Mouse (Mus musculus) heart, postnatal 0 days (tissue): ENCODE data around the gene Gjb3. TPM values are rescaled to one million over a fixed set of nuclear protein-coding genes. Genes with fewer than 3 reads are reported as not detected.

Experiments used
- ATAC-seq: fragments of 200-750 bp; cut with Nextera tagmentation; 2 replicates; pipeline ENCODE4 v1.8.0; 2017; ENCODE audit warnings: low read depth, moderate number of reproducible peaks, moderate library complexity; ENCODE audit not compliant: insufficient read depth
- DNase-seq: peaks from one replicate; pipeline ENCODE4 v3.0.0-alpha.2; 2016; ENCODE audit warnings: low spot score
- H3K27ac ChIP-seq: fragments of 300-500 bp; sonication (generic); 2 replicates; pipeline ENCODE4 v1.5.1; 2014; ENCODE audit warnings: low read depth, mild to moderate bottlenecking
- H3K27me3 ChIP-seq: fragments of 300-500 bp; sonication (generic); 2 replicates; pipeline ENCODE4 v1.6.1; 2014; ENCODE audit warnings: low read length, mixed read lengths; ENCODE audit not compliant: control insufficient read depth, insufficient read depth
- H3K36me3 ChIP-seq: fragments of 300-500 bp; sonication (generic); replicated peaks from 2 replicates; pipeline ENCODE4 v1.6.1; 2014; ENCODE audit warnings: low read length, mixed read lengths; ENCODE audit not compliant: control insufficient read depth, insufficient read depth
- H3K4me1 ChIP-seq: fragments of 300-500 bp; sonication (generic); 2 replicates; pipeline ENCODE4 v1.6.1; 2014; ENCODE audit warnings: antibody characterized with exemption; ENCODE audit not compliant: control insufficient read depth, insufficient read depth
- H3K4me2 ChIP-seq: fragments of 300-500 bp; sonication (generic); 2 replicates; pipeline ENCODE4 v1.6.1; 2014; ENCODE audit warnings: low read depth, mild to moderate bottlenecking, low read length, moderate library complexity
- H3K4me3 ChIP-seq: fragments of 300-500 bp; sonication (generic); 2 replicates; pipeline ENCODE4 v1.5.1; 2014; ENCODE audit warnings: low read depth, low read length
- H3K9ac ChIP-seq: fragments of 300-500 bp; sonication (generic); replicated peaks from 2 replicates; pipeline ENCODE4 v1.6.1; 2014; ENCODE audit warnings: low read depth, low read length, mixed read lengths
- H3K9me3 ChIP-seq: fragments of 300-500 bp; sonication (generic); replicated peaks from 2 replicates; pipeline ENCODE4 v1.6.1; 2016; ENCODE audit warnings: low read length; ENCODE audit not compliant: control insufficient read depth
- CTCF ChIP-seq: IDR thresholded peaks from 2 replicates; pipeline ENCODE4 v1.5.1; 2016; ENCODE audit warnings: antibody characterized with exemption, control low read depth, low read depth
- EP300 ChIP-seq: IDR thresholded peaks from 2 replicates; pipeline ENCODE4 v1.6.1; 2016; ENCODE audit warnings: antibody characterized with exemption, low read depth
- WGBS: fragments of 180-500 bp; shearing (Covaris S2); extraction: QIAGEN DNeasy Blood & Tissue Kit; methylation state at CpG from one replicate; pipeline ENCODE4 v1.1.7; 2014; 5-methylcytosine and 5-hydroxymethylcytosine counted together
- polyA plus RNA-seq: library from polyadenylated mRNA; unstranded; fragments of >200 nt; fragmentation: Nextera tagmentation; extraction: Ambion mirVana; gene quantifications from 2 replicates; pipeline ENCODE4 v1.2.1, GENCODE M21; 2015
- total RNA-seq: library from RNA; depleted of rRNA; stranded (reverse); fragments of >200 nt; gene quantifications from 2 replicates; pipeline ENCODE4 v1.2.3, GENCODE M21; 2014; ENCODE audit warnings: low replicate concordance

Gjb3 gene
- total and polyA plus RNA-seq, 2 experiments from 2014 or later: 0.16 TPM; not detected in 1

- Histone ChIP-seq H3K4me1 (no peaks in the 10 kb centered on the region), H3K9me3 (no peaks in the 10 kb centered on the region), H3K36me3 (no peaks in the 10 kb centered on the region), H3K4me2 (no peak overlapping the region), H3K4me3 (no peak overlapping the region), H3K9ac (no peak overlapping the region), H3K27me3 (peaks cover 42% of the 10 kb centered on the region), H3K27ac (no peak overlapping the region)
- DNase-seq: no peak
- no peak for ATAC-seq
- TF ChIP-seq CTCF (no peak), EP300 (no peak)
- 75% methylated on average over 5 of the region's 5 CpGs for WGBS
Measured at GRCm38 (mm10) chr4:127325276-127325675, 5.4 kb downstream of the Gjb3 start.

- no peak overlapping the region for H3K4me2 ChIP-seq
- no peak overlapping the region for H3K27ac ChIP-seq
- peaks cover 37% of the 10 kb centered on the region for H3K27me3 ChIP-seq
- H3K36me3 ChIP-seq: no peaks in the 10 kb centered on the region
- WGBS: 5% methylated on average over 6 of the region's 6 CpGs
- no peaks in the 10 kb centered on the region for H3K9me3 ChIP-seq
- DNase-seq: peak; percentile 80
- TF ChIP-seq CTCF (peak; percentile 82), EP300 (no peak)
- H3K9ac ChIP-seq: no peak overlapping the region
- no peaks in the 10 kb centered on the region for H3K4me1 ChIP-seq
- H3K4me3 ChIP-seq: no peak overlapping the region
- ATAC-seq: peak; percentile 80
Measured at GRCm38 (mm10) chr4:127324759-127325158, 5.9 kb downstream of the Gjb3 start.

- H3K4me1 ChIP-seq: no peaks in the 10 kb centered on the region
- peaks cover 32% of the 10 kb centered on the region for H3K27me3 ChIP-seq
- no peaks in the 10 kb centered on the region for H3K9me3 ChIP-seq
- TF ChIP-seq EP300 (no peak), CTCF (no peak)
- no peak overlapping the region for H3K9ac ChIP-seq
- no peaks in the 10 kb centered on the region for H3K36me3 ChIP-seq
- no peak for DNase-seq
- H3K27ac ChIP-seq: no peak overlapping the region
- no peak for ATAC-seq
- H3K4me3 ChIP-seq: no peak overlapping the region
- 67% methylated on average over 10 of the region's 10 CpGs for WGBS
- no peak overlapping the region for H3K4me2 ChIP-seq
Measured at GRCm38 (mm10) chr4:127324296-127324695, 6.3 kb downstream of the Gjb3 start.

GRCm38 (mm10) chr4:127323651-127324050 is 7.0 kb downstream of the Gjb3 start:
- Histone ChIP-seq H3K4me3 (no peak overlapping the region), H3K9me3 (no peaks in the 10 kb centered on the region), H3K4me2 (no peak overlapping the region), H3K27ac (no peak overlapping the region), H3K36me3 (no peaks in the 10 kb centered on the region), H3K9ac (no peak overlapping the region), H3K4me1 (no peaks in the 10 kb centered on the region), H3K27me3 (peaks cover 26% of the 10 kb centered on the region)
- TF ChIP-seq EP300 (no peak), CTCF (no peak)
- no peak for DNase-seq
- ATAC-seq: no peak
- 71% methylated on average over 3 of the region's 3 CpGs for WGBS

GRCm38 (mm10) chr4:127319613-127320012 is 11.0 kb downstream of the Gjb3 start:
- H3K4me1 ChIP-seq: no peaks in the 10 kb centered on the region
- H3K9ac ChIP-seq: no peak overlapping the region
- DNase-seq: peak; percentile 70
- 0 out of 2 replicates have a peak, but pooled peaks cover 3% of the 10 kb centered on the region for H3K27me3 ChIP-seq
- 6% methylated on average over 3 of the region's 3 CpGs for WGBS
- no peaks in the 10 kb centered on the region for H3K36me3 ChIP-seq
- H3K27ac ChIP-seq: no peak overlapping the region
- H3K9me3 ChIP-seq: no peaks in the 10 kb centered on the region
- TF ChIP-seq EP300: no peak
- TF ChIP-seq CTCF: peak; percentile 98
- H3K4me2 ChIP-seq: no peak overlapping the region
- no peak overlapping the region for H3K4me3 ChIP-seq
- ATAC-seq: peak; percentile 27

GRCm38 (mm10) chr4:127317143-127317542 is 13.5 kb downstream of the Gjb3 start:
- no peak overlapping the region for H3K27ac ChIP-seq
- DNase-seq (no peak), ATAC-seq (no peak)
- no peak overlapping the region for H3K9ac ChIP-seq
- H3K4me2 ChIP-seq: no peak overlapping the region
- H3K36me3 ChIP-seq: no peaks in the 10 kb centered on the region
- no peak overlapping the region for H3K4me3 ChIP-seq
- WGBS: 55% methylated on average over 4 of the region's 4 CpGs
- peaks cover 26% of the 10 kb centered on the region for H3K27me3 ChIP-seq
- H3K4me1 ChIP-seq: no peaks in the 10 kb centered on the region
- no peaks in the 10 kb centered on the region for H3K9me3 ChIP-seq
- TF ChIP-seq EP300: no peak
- TF ChIP-seq CTCF: peak; percentile 30; the same call in 1 of the 2 replicates
